ENCODE assay signal across 22 mouse cellular contexts in genomic region chr17:87700101-87700500, GRCm38 (mm10). TPM values are rescaled to one million over a fixed set of nuclear protein-coding genes. Genes with fewer than 3 reads are reported as not detected.
DNase-seq lines count a peak whose midpoint lies in the region; ATAC-seq and TF ChIP-seq lines count a peak whose summit lies in the region.
"Had no signal": no experiment of that assay in that cellular context is flagged by ENCODE, and none has a peak within 500 bp of the region (broad histone marks: within the 10 kb centered on the region; RNA-seq: fewer than 3 reads in every experiment).

No protein-coding gene starts in this region.

- TF ChIP-seq CTCF in stomach, postnatal 0 days (IDR thresholded peaks at IDR 0.05; ENCODE audit: low read depth) = no peak
- no peak for TF ChIP-seq CTCF in hindbrain, postnatal 0 days (IDR thresholded peaks at IDR 0.05; ENCODE audit: low read depth)

- no peak overlapping the region for H3K27ac ChIP-seq in kidney, embryonic 16.5 days (ENCODE audit: low read length)
- H3K27ac ChIP-seq in stomach, embryonic 16.5 days (ENCODE audit: low read length) = no peak overlapping the region
- no peak overlapping the region for H3K27ac ChIP-seq in stomach, postnatal 0 days (replicated peaks)
- H3K27ac ChIP-seq in hindbrain, postnatal 0 days = no peak overlapping the region
- H3K27ac ChIP-seq: forebrain, embryonic 10.5 days; hindbrain, embryonic 15.5 days; macrophage had no signal

- no peaks in the 10 kb centered on the region for H3K9me3 ChIP-seq in kidney, embryonic 16.5 days (ENCODE audit: low read length)
- H3K9me3 ChIP-seq in stomach, embryonic 16.5 days (replicated peaks; ENCODE audit: control insufficient read depth, low read length) = no peaks in the 10 kb centered on the region
- H3K9me3 ChIP-seq in stomach, postnatal 0 days (ENCODE audit: control insufficient read depth, low read length) = no peaks in the 10 kb centered on the region
- H3K9me3 ChIP-seq in hindbrain, postnatal 0 days (ENCODE audit: low read length) = no peaks in the 10 kb centered on the region
- H3K9me3 ChIP-seq: forebrain, embryonic 10.5 days; hindbrain, embryonic 15.5 days had no signal

- 72% methylated on average over 8 of the region's 8 CpGs for WGBS in kidney, embryonic 16.5 days
- 85% methylated on average over 8 of the region's 8 CpGs for WGBS in stomach, embryonic 16.5 days
- 79% methylated on average over 8 of the region's 8 CpGs for WGBS in stomach, postnatal 0 days
- WGBS in hindbrain, postnatal 0 days = 80% methylated on average over 8 of the region's 8 CpGs

- H3K4me2 ChIP-seq in kidney, embryonic 16.5 days (replicated peaks; ENCODE audit: low read depth, low read length) = no peak overlapping the region
- H3K4me2 ChIP-seq in stomach, embryonic 16.5 days (ENCODE audit: low read depth, low read length) = no peak overlapping the region
- no peak overlapping the region for H3K4me2 ChIP-seq in stomach, postnatal 0 days (replicated peaks; ENCODE audit: low read depth)
- no peak overlapping the region for H3K4me2 ChIP-seq in hindbrain, postnatal 0 days (ENCODE audit: low read depth, low read length)
- H3K4me2 ChIP-seq: heart, embryonic 11.5 days; hindbrain, embryonic 15.5 days had no signal

- peaks cover 23% of the 10 kb centered on the region for H3K36me3 ChIP-seq in kidney, embryonic 16.5 days (ENCODE audit: insufficient read depth, low read length)
- H3K36me3 ChIP-seq in stomach, embryonic 16.5 days (ENCODE audit: control insufficient read depth, insufficient read depth, low read length) = peaks cover 5% of the 10 kb centered on the region; the same call in 1 of the 2 replicates
- peaks cover 4% of the 10 kb centered on the region; the same call in 1 of the 2 replicates for H3K36me3 ChIP-seq in stomach, postnatal 0 days (ENCODE audit: control insufficient read depth, insufficient read depth, low read length)
- peaks cover 16% of the 10 kb centered on the region; the same call in 1 of the 2 replicates for H3K36me3 ChIP-seq in hindbrain, postnatal 0 days (ENCODE audit: insufficient read depth, low read length)

- no peak for TF ChIP-seq EP300 in stomach, postnatal 0 days (optimal IDR thresholded peaks at IDR 0.05)

- H3K4me1 ChIP-seq in kidney, embryonic 16.5 days (ENCODE audit: insufficient read depth, low read length) = no peaks in the 10 kb centered on the region
- H3K4me1 ChIP-seq in stomach, embryonic 16.5 days (ENCODE audit: control insufficient read depth, insufficient read depth, low read length) = no peaks in the 10 kb centered on the region
- no peaks in the 10 kb centered on the region for H3K4me1 ChIP-seq in stomach, postnatal 0 days (replicated peaks; ENCODE audit: control insufficient read depth, insufficient read depth)
- no peaks in the 10 kb centered on the region for H3K4me1 ChIP-seq in hindbrain, postnatal 0 days (ENCODE audit: insufficient read depth, low read length)
- H3K4me1 ChIP-seq: forebrain, embryonic 10.5 days had no signal

- ATAC-seq in kidney, embryonic 16.5 days (ENCODE audit: low FRiP score, low TSS enrichment) = peak; percentile 28; the same call in 1 of the 2 replicates
- ATAC-seq in stomach, embryonic 16.5 days (ENCODE audit: insufficient read depth, low FRiP score) = peak; percentile 18; the same call in 1 of the 2 replicates
- ATAC-seq in stomach, postnatal 0 days (ENCODE audit: low FRiP score, low TSS enrichment) = no peak
- ATAC-seq in hindbrain, postnatal 0 days = no peak
- ATAC-seq: lung, postnatal 0 days had no signal

- DNase-seq in adrenal gland, postnatal 10 days = peak; percentile 56
- DNase-seq in adrenal gland, postnatal 4 days (ENCODE audit: low spot score in 2 of 2) = no peak
- no peak for DNase-seq in kidney, postnatal 36 days
- DNase-seq in stomach, postnatal 0 days (ENCODE audit: low spot score) = no peak
- no peak for DNase-seq in hindbrain, postnatal 0 days (ENCODE audit: low spot score)
- DNase-seq: cerebellum, adult 11 months; cerebellum, adult 9-11 months; kidney, adult 9 months; kidney, postnatal 25 days; layer of hippocampus, postnatal 36 days; liver; retina, postnatal 1 day; right cerebral cortex, postnatal 25 days; thymus, adult 2 months; thymus, postnatal 4 days had no signal

- H3K27me3 ChIP-seq in kidney, embryonic 16.5 days (ENCODE audit: insufficient read depth, low read length) = no peaks in the 10 kb centered on the region
- H3K27me3 ChIP-seq in stomach, embryonic 16.5 days (ENCODE audit: control insufficient read depth, insufficient read depth, low read length) = no peaks in the 10 kb centered on the region
- H3K27me3 ChIP-seq in stomach, postnatal 0 days (ENCODE audit: control insufficient read depth, insufficient read depth, low read length) = no peaks in the 10 kb centered on the region
- no peaks in the 10 kb centered on the region for H3K27me3 ChIP-seq in hindbrain, postnatal 0 days (ENCODE audit: insufficient read depth, low read length)
- H3K27me3 ChIP-seq: hindbrain, embryonic 15.5 days had no signal

- no peak overlapping the region for H3K9ac ChIP-seq in kidney, embryonic 16.5 days (replicated peaks; ENCODE audit: low read length)
- H3K9ac ChIP-seq in stomach, embryonic 16.5 days (ENCODE audit: low read length) = no peak overlapping the region
- no peak overlapping the region for H3K9ac ChIP-seq in stomach, postnatal 0 days (ENCODE audit: low read length)
- H3K9ac ChIP-seq in hindbrain, postnatal 0 days (replicated peaks; ENCODE audit: low read length) = no peak overlapping the region
- H3K9ac ChIP-seq: hindbrain, embryonic 15.5 days had no signal

- H3K4me3 ChIP-seq in kidney, embryonic 16.5 days (ENCODE audit: low read length) = no peak overlapping the region
- no peak overlapping the region for H3K4me3 ChIP-seq in stomach, embryonic 16.5 days (replicated peaks; ENCODE audit: low read length)
- no peak overlapping the region for H3K4me3 ChIP-seq in stomach, postnatal 0 days (ENCODE audit: low read depth, low read length)
- no peak overlapping the region for H3K4me3 ChIP-seq in hindbrain, postnatal 0 days (ENCODE audit: low read length)
- H3K4me3 ChIP-seq: forebrain, embryonic 10.5 days; hindbrain, embryonic 15.5 days had no signal

RNA-seq across cellular contexts. Expression of gene Msh2, which starts 28.0 kb away (rescaled TPM):
- 10 to 100 TPM; 24.2 to 33.2 TPM for total RNA-seq in adrenal gland, postnatal 10 days (2021)
- 10 to 100 TPM; 39.5 to 45.2 TPM for total RNA-seq in adrenal gland, postnatal 4 days (2021)
- 95.5 and 98.6 TPM in 2 replicates for polyA plus RNA-seq in kidney, embryonic 16.5 days (2015; fragmentation: Nextera tagmentation; extraction: Ambion mirVana)
- 62.8 and 65.0 TPM in 2 replicates for polyA plus RNA-seq in stomach, embryonic 16.5 days (2015; fragmentation: Nextera tagmentation; extraction: Ambion mirVana)
- 21.6 and 22.7 TPM in 2 replicates for polyA plus RNA-seq in stomach, postnatal 0 days (2015; fragmentation: Nextera tagmentation; extraction: Ambion mirVana)
- 24.5 TPM in 2 replicates for total RNA-seq in hindbrain, postnatal 0 days (2014; rRNA removed)
- 45.3 and 45.5 TPM in 2 replicates for polyA plus RNA-seq in hindbrain, postnatal 0 days (2015; fragmentation: Nextera tagmentation; extraction: Ambion mirVana)

Comparison
In these comparisons a context has a peak if more than half of its experiments do, and no peak if none do; other contexts are left out.
1. ATAC-seq: peak in kidney, embryonic 16.5 days (single experiment) and stomach, embryonic 16.5 days (single experiment); none in stomach, postnatal 0 days (single experiment) and hindbrain, postnatal 0 days (single experiment).